Mouse (Mus musculus): ENCODE data around the gene Polr1a.

Gene Polr1a

GRCm38 (mm10) chr6:71946121-71946520 lies 37.3 kb downstream of the Polr1a start:
- no peak for DNase-seq (ENCODE audit: extremely low read depth, low read depth, low spot score)

DNA sequence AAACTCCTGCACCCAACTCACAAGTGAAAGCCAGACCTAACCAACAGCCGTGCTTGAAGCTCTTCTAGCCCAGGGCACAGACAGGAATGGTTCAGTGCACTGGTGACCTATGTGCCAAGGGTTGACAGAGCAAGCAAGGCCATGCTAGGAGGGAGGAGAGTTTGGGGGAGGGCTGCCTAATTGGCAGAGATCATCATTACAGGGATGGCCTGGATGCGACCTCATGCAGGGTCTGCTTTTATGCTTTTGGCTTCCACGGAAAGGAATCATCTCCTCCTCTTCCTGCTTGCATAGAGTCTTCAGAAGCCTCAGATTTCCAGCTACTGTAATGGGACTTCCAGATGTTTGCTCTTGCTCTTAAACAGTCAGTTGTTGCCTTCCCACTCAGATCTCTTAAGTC lies 40.9 kb downstream of the Polr1a start:
- DNase-seq (ENCODE audit: extremely low read depth, low read depth, low spot score) = no peak

DNA sequence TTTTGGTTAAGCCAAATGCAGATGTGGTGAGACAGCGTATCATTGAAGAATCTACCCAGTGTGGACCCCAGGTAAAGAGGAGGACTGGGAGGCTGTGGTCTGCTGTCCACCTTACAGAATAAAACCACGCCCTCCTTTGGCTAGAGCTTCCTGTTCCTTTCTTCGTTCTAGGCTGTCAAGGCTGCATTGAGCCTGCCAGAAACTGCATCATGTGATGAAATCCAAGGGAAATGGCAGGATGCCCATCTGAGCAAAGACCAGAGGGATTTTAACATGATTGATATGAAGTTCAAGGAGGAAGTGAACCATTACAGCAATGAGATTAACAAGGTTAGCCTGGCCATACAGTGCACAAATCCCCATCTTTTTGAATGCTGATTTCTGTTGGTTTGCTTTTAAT lies 41.7 kb downstream of the Polr1a start:
- DNase-seq (ENCODE audit: extremely low read depth, low read depth, low spot score) = no peak

DNA sequence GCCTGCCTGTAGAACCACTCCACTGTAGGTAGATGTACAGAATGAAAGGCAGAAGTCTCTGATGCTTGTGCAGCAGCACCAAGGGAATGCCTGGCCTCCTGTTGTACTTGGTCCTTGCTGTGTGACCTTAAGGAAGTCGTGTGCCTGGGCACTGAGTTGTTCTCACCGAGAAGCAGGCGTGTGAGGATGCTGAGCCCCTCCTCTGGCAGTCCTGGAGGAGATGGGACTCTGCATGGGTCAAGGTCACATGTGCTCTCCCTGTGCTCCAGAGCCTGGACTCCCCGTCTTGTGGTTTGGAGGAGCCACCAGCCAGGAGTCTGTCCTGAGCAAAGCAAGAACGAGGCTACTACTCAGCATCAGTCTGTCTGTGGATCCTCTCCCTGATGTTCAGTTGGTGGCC lies 42.3 kb downstream of the Polr1a start:
- DNase-seq (ENCODE audit: extremely low read depth, low read depth, low spot score) = no peak

GRCm38 (mm10) chr6:71962119-71962518 lies 53.3 kb downstream of the Polr1a start:
- DNase-seq (ENCODE audit: extremely low read depth, low read depth, low spot score) = no peak

DNA sequence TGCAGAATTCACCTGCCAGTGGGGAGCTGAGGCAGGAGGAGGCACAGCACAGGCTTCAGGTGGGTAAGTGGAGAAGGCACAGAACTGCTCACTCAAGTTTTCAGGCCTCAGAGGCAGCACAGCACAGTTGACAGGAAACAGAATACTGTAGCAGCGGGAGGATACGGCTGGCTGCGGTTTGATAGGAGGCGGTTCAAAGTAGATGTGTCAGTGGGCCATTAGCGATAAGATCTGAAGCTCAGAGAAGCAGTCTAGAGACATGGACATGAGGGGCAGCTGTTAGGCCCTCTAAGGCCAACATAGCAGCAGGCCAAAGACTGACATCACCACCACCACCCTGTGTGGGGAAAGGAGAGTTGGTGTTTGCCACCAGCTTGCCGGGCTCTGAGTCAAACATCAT lies 53.9 kb downstream of the Polr1a start:
- no peak for DNase-seq (ENCODE audit: extremely low read depth, low read depth, low spot score)

GRCm38 (mm10) chr6:71963561-71963960 lies 54.7 kb downstream of the Polr1a start:
- no peak for DNase-seq (ENCODE audit: extremely low read depth, low read depth, low spot score)

DNA sequence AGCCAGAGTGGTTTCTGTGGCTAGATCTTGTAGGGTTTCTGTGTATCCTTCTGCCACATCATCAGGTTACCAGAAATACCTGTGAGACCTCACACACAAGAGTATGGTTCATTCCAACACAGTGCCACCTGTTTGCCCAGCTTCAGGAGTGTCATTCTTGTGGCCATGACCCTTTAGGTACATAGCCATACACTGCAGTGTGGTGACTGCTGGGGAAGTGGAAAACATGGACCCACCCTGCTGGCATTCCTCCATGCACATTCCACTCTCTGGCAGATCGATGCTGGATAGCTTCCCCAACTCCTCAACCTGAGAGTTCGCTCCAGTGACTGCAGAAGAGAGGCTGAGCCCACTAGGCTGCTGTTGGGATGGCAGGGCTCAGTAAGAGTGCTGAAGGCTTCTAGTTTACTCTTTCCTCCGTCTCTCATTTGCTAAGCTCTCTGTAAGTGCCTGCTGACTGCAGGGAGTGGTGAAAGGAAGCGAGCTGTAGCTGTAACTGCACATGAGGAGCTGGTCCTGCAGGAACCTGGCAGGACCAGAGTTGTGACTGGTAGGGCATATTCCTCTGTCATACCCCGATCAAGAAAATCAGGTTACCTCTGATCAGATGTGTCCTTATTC lies 57.9 kb downstream of the Polr1a start:
- DNase-seq (ENCODE audit: extremely low read depth, low read depth, low spot score) = no peak

DNA sequence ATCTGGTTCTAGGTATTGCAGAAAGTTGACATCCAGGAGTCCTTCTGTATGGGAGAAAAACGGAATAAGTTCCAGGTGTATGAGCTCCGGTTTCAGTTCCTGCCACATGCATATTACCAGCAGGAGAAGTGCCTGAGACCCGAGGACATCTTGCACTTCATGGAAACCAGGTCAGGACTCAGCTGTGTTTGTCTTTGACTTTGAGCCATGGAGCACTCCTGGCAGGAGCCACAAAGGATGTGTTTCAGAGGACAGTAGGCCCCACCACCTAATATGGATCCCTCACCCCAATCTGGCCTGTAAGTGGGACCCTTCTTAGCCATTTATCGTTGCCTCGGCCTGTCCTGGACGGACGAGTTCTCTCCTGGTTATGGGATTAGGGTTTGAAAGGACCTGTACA lies 59.0 kb downstream of the Polr1a start:
- no peak for DNase-seq (ENCODE audit: extremely low read depth, low read depth, low spot score)

- peak; percentile 59 for DNase-seq (ENCODE audit: extremely low read depth, low read depth, low spot score)
These were observed 60.6 kb downstream of the Polr1a start for GRCm38 (mm10) chr6:71969459-71969858.

- DNase-seq (ENCODE audit: extremely low read depth, low read depth, low spot score) = no peak
These were observed 61.3 kb downstream of the Polr1a start for GRCm38 (mm10) chr6:71970154-71970553.

- DNase-seq (ENCODE audit: extremely low read depth, low read depth, low spot score) = no peak
These were observed 67.7 kb downstream of the Polr1a start for GRCm38 (mm10) chr6:71976592-71976991.

DNA sequence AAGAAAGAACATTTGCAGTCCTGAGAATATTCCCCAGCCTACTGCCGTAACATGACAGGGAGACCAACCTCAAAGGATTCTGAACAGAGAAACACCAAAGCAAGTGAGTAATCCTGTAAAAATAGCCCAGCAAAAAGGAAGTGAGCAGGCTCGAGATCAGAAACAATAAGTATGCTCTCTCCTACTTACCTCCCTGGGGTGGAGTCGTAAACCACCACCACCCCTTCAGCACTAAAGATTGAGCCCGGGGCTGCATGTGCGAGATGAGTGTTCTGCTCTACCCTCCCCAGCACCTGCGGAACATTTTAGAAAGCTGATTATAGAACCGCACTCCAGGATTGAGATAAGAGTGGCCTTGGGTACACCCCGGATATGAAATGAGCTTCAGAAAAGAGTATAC lies 71.3 kb downstream of the Polr1a start:
- no peak for DNase-seq (ENCODE audit: extremely low read depth, low read depth, low spot score)

- DNase-seq (ENCODE audit: extremely low read depth, low read depth, low spot score) = no peak
These were observed 71.7 kb downstream of the Polr1a start for GRCm38 (mm10) chr6:71980587-71980986.

DNA sequence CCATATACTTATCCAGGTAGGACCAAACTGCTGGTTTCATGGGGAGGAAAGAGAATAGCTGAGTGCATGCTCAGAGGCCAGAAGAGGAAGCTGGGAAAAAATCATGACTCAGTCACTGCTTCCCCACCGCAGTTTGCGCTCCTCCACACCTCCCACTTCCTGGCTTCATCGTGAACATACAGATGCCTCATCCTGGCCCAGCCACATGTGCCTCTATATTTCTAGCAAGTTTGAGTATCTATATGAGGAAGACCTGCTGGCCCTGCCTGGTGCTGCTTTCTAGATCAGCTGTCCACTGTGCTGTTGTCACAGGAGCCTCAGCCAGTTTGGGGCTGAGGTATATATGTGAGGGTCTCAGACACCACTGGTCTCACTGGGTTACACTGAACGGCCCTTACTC lies 72.6 kb downstream of the Polr1a start:
- no peak for DNase-seq (ENCODE audit: extremely low read depth, low read depth, low spot score)

- peak; percentile 43 for DNase-seq (ENCODE audit: extremely low read depth, low read depth, low spot score)
These were observed 77.1 kb downstream of the Polr1a start for GRCm38 (mm10) chr6:71985984-71986383.

DNA sequence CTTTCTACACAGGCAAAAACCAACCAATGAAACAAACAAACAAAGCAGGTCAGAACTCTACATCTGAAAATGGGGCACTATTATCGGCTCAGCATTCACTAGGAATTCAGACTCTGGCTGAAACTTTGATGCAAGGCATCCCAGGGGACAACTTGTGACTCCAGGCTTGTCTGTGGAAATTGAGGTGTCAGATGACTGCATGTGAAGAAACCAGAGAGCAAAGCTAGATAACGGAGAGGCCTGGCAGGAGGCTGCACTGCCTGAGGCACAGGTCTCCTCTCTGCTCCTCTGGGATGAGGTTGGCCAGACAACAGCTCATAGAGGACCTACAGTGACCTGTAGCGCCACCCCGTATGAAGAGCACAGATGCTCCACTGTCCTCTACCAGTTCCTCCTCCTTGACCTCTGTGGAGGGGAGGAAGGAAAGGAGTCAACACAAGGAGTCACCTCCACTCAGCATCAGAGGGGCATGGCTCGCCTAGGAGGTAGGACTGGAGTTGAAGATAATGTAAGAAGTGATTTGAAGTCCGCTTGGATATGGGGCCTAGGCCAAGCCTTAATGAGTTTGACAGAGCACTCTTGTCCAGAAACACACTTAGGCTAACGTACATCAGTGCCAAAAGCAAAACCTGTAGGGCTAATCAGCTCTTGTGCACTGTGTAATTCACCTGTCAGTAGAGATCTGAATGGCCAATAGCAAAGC lies 78.8 kb downstream of the Polr1a start:
- no peak for DNase-seq (ENCODE audit: extremely low read depth, low read depth, low spot score)

DNA sequence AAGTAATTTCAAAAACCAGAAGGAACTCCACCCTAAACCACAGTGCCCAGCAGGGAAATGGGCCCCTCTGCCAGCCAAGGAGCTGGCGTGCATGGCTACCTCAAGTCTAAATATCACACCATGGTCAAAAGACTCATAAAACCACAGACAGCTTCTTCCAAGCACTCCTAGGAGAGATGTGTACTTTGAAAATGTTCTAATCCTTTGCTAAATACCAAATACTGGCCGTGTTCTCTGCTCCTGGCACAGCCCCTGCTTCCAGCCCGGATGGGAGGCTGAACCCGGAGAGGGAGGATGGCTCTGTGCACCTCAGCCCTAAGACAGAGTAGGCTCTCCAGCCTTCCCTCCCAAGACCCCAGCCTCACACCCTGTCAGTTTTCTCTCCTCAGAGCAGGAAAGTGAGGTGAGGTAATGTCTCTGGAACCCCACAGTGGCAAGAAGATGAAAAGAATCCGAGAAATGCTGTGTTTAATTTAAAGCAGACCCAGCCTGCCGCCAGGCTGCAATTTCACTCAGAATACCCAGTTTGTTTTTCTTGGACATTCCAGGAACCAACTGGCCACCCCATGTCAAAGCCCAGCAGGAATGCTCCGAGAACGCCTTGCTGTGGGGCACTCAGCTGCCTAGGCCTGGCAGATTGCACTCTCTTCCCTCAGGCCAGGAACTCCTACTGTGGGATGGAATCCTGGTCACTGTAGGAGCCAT lies 80.9 kb downstream of the Polr1a start:
- no peak for DNase-seq (ENCODE audit: extremely low read depth, low read depth, low spot score)

DNA sequence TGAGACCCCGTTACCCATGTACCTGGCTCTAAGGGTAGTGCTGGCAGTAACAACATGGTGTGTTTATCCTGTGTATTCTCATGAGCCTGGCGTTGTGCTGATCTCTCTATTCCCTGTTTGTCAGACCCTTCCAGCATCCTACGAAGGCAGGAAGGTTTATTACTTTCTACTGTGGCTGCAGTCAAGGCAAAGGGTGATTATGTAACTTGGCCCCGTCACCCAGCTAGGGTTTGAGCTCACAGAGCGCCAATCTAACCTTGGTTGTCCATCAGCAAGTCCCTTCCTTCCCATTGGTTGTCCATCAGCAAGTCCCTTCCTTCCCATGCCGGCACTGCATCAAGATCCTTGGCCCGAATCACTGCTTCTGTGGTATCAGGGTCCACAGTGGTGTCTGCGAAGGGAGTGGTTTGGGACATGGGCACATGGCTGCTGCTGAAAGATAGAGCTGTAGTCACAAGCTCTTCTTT lies 81.6 kb downstream of the Polr1a start:
- DNase-seq (ENCODE audit: extremely low read depth, low read depth, low spot score) = no peak

DNA sequence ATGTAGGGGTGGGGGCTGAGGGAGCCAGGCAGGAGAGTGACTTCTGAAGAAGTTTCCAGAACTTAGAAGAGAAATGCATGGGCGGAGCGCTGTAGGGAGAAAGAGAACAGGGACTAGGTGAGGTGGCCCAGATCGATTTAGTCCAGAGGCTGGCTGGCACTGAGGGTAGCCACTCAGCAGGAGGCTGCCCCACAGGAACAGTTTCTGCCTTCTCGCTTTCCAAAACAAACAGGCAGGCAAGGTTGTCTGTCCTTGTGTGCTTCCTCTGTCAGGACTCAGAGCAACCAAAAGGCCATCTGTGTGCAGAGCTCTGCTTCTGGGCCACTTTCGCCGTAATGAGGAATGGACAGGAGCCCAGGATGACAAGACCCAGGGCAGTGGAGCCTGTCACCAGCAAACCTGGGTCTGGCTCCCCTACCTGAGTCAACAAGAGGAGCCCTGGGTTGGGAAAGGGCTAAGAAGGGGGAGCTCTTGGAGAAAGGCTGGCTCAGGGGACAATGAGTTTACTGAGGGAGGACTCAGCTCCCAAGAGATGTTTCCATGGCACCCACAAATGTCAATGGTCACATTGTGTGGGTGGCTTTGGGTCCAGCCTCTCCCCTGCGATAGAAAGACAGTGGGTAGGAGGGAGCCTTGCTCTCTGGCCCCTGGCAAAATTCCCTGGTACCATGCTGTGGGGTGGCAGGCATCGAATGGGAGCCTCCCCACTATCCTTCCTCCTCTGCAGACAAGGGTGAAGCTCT lies 82.5 kb downstream of the Polr1a start:
- no peak for DNase-seq (ENCODE audit: extremely low read depth, low read depth, low spot score)

DNA sequence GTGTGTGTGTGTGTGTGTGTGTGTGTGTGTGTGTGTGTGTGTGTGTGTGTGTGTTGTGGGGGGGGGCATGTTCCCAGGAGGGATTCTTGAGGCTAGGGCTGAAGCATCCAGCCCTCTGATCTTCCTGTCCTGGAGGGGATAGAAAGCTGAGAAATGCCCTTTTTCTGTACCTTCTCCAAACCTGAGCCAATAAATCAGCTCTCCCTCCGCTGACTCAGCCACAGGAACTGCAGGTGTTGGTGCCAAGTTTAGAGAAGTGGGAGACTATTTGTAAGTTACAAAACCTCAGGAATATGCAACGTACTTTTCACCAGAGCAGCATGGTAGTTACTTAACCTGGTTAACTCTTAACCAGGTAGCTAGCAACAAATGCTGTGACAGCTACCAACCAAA lies 83.1 kb downstream of the Polr1a start:
- no peak for DNase-seq (ENCODE audit: extremely low read depth, low read depth, low spot score)

DNA sequence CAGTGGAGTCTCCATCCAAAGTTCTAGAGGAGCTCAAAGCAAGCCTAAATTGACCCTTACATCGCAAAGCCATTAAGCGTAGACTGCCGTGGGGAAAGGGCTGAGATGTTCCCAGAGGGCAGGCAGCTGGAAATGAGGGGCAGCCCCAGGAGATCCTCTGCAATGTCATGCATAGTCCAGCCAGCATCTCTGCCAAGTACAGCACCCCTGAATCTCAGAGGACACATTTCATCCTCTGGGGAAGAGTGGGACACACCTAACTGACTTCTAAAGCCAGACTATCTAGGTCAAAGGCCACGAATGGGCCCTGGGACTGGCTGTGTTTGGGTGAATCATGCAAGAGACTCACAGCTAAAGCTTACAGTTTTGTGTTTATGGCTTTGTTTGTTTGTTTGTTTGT lies 85.2 kb downstream of the Polr1a start:
- no peak for DNase-seq (ENCODE audit: extremely low read depth, low read depth, low spot score)

Measured in fat pad, adult 2 months (tissue).